Mouse (Mus musculus): ENCODE results near the gene Snca.

- no peak for TF ChIP-seq EP300 (optimal IDR thresholded peaks at IDR 0.05)
- TF ChIP-seq CTCF (IDR thresholded peaks at IDR 0.05; ENCODE audit: low read depth): no peak
Measured at GRCm38 (mm10) chr6:60731164-60731563, 98.5 kb downstream of the Snca start.

Data from stomach, postnatal 0 days (tissue).